Mouse (Mus musculus): Measurements from ENCODE around the gene Smarcb1. TPM values are rescaled to one million over a fixed set of nuclear protein-coding genes. Genes with fewer than 3 reads are reported as not detected.
"Not testable (repeated sequence)": the region's sequence is repeated elsewhere in the genome, so short reads cannot be mapped to it uniquely, and the experiment has no call there.

Gene Smarcb1
- polyA plus RNA-seq, 1 experiment from 2014 or later: 264 TPM

GRCm38 (mm10) chr10:75861587-75861986 lies 59.8 kb downstream of the Smarcb1 start:
- no peak overlapping the region for H3K27ac ChIP-seq
- peaks cover 27% of the 10 kb centered on the region for H3K4me1 ChIP-seq (replicated peaks)
- no peaks in the 10 kb centered on the region for H3K27me3 ChIP-seq
- WGBS: 90% methylated on average over 5 of the region's 5 CpGs
- ATAC-seq (ENCODE audit: insufficient number of reproducible peaks, insufficient read depth, low FRiP score, low TSS enrichment, low read depth): no peak
- H3K4me3 ChIP-seq (replicated peaks): no peak overlapping the region
- 0 out of 2 replicates have a peak, but pooled peaks cover 3% of the 10 kb centered on the region for H3K9me3 ChIP-seq
- no peak overlapping the region for H3K4me2 ChIP-seq
- H3K9ac ChIP-seq (replicated peaks): no peak overlapping the region
- peaks cover 22% of the 10 kb centered on the region for H3K36me3 ChIP-seq

- no peak for ATAC-seq (ENCODE audit: insufficient number of reproducible peaks, insufficient read depth, low FRiP score, low TSS enrichment, low read depth)
- 32% methylated on average over 7 of the region's 7 CpGs for WGBS
- H3K9ac ChIP-seq (replicated peaks): no peak overlapping the region
- 0 out of 2 replicates have a peak, but pooled peaks cover 3% of the 10 kb centered on the region for H3K9me3 ChIP-seq
- H3K27me3 ChIP-seq: no peaks in the 10 kb centered on the region
- peaks cover 24% of the 10 kb centered on the region for H3K36me3 ChIP-seq
- peak overlapping the region; percentile 97 for H3K27ac ChIP-seq
- peaks cover 27% of the 10 kb centered on the region for H3K4me1 ChIP-seq (replicated peaks)
- H3K4me2 ChIP-seq: peak overlapping the region; percentile 81
- H3K4me3 ChIP-seq (replicated peaks): peak overlapping the region; percentile 72; the same call in 1 of the 2 replicates
Observed at GRCm38 (mm10) chr10:75860746-75861145, 60.7 kb downstream of the Smarcb1 start.

- peaks cover 24% of the 10 kb centered on the region for H3K36me3 ChIP-seq
- peak within 1 kb of the TSS; percentile 91 for H3K9ac ChIP-seq (replicated peaks)
- under 1% methylated on average over 45 of the region's 46 CpGs for WGBS
- peaks cover 27% of the 10 kb centered on the region for H3K4me1 ChIP-seq (replicated peaks)
- H3K4me3 ChIP-seq (replicated peaks): peak within 1 kb of the TSS; percentile 72
- H3K27ac ChIP-seq: peak within 1 kb of the TSS; percentile 97
- peak within 1 kb of the TSS; percentile 81 for H3K4me2 ChIP-seq
- H3K27me3 ChIP-seq, H3K9me3 ChIP-seq: not testable (repeated sequence)
- ATAC-seq (ENCODE audit: insufficient number of reproducible peaks, insufficient read depth, low FRiP score, low TSS enrichment, low read depth): peak; percentile 94
Observed at GRCm38 (mm10) chr10:75859786-75860470, 61.5 kb downstream of the Smarcb1 start, which contains the start of gene Mif. Gene Mif, minus strand, starts transcription at chr10:75860240.

- H3K27me3 ChIP-seq: no peaks in the 10 kb centered on the region
Observed at GRCm38 (mm10) chr10:75859107-75859746, 62.2 kb downstream of the Smarcb1 start.

GRCm38 (mm10) chr10:75857598-75857997 lies 63.8 kb downstream of the Smarcb1 start:
- Histone ChIP-seq H3K4me2 (no peak overlapping the region), H3K27me3 (no peaks in the 10 kb centered on the region), H3K4me1 (replicated peaks) (peaks cover 27% of the 10 kb centered on the region), H3K9me3 (0 out of 2 replicates have a peak, but pooled peaks cover 3% of the 10 kb centered on the region), H3K4me3 (replicated peaks) (no peak overlapping the region), H3K36me3 (peaks cover 24% of the 10 kb centered on the region), H3K27ac (0 out of 2 replicates have a peak overlapping the region, but pooled peaks have one; percentile 12), H3K9ac (replicated peaks) (no peak overlapping the region)
- no peak for ATAC-seq (ENCODE audit: insufficient number of reproducible peaks, insufficient read depth, low FRiP score, low TSS enrichment, low read depth)
- 98% methylated on average over 4 of the region's 4 CpGs for WGBS

More at GRCm38 (mm10) chr10:75859107-75859746, 62.2 kb downstream of the Smarcb1 start:
- Histone ChIP-seq H3K36me3 (peaks cover 24% of the 10 kb centered on the region), H3K4me3 (replicated peaks) (peak overlapping the region; percentile 72), H3K27ac (peak overlapping the region; percentile 97), H3K4me2 (peak overlapping the region; percentile 81), H3K9ac (replicated peaks) (peak overlapping the region; percentile 91), H3K9me3 (0 out of 2 replicates have a peak, but pooled peaks cover 3% of the 10 kb centered on the region), H3K4me1 (replicated peaks) (peaks cover 27% of the 10 kb centered on the region)
- peak; percentile 52 for ATAC-seq (ENCODE audit: insufficient number of reproducible peaks, insufficient read depth, low FRiP score, low TSS enrichment, low read depth)
- WGBS: under 1% methylated on average over 27 of the region's 27 CpGs

GRCm38 (mm10) chr10:75856976-75857375 lies 64.4 kb downstream of the Smarcb1 start:
- no peak overlapping the region for H3K9ac ChIP-seq (replicated peaks)
- no peak for ATAC-seq (ENCODE audit: insufficient number of reproducible peaks, insufficient read depth, low FRiP score, low TSS enrichment, low read depth)
- 85% methylated on average over 3 of the region's 3 CpGs for WGBS

GRCm38 (mm10) chr10:75856155-75856907 lies 65.1 kb downstream of the Smarcb1 start:
- ATAC-seq (ENCODE audit: insufficient number of reproducible peaks, insufficient read depth, low FRiP score, low TSS enrichment, low read depth): no peak
- no peaks in the 10 kb centered on the region for H3K9me3 ChIP-seq
- no peak overlapping the region for H3K27ac ChIP-seq
- H3K27me3 ChIP-seq: no peaks in the 10 kb centered on the region
- H3K9ac ChIP-seq (replicated peaks): no peak overlapping the region
- H3K4me1 ChIP-seq (replicated peaks): peaks cover 34% of the 10 kb centered on the region
- no peak overlapping the region for H3K4me3 ChIP-seq (replicated peaks)
- 76% methylated on average over 11 of the region's 11 CpGs for WGBS
- H3K36me3 ChIP-seq: peaks cover 24% of the 10 kb centered on the region
- H3K4me2 ChIP-seq: no peak overlapping the region

More at GRCm38 (mm10) chr10:75856976-75857375, 64.4 kb downstream of the Smarcb1 start:
- Histone ChIP-seq H3K4me3 (replicated peaks) (no peak overlapping the region), H3K4me2 (no peak overlapping the region), H3K27ac (no peak overlapping the region), H3K9me3 (0 out of 2 replicates have a peak, but pooled peaks cover under 1% of the 10 kb centered on the region), H3K27me3 (no peaks in the 10 kb centered on the region), H3K4me1 (replicated peaks) (peaks cover 29% of the 10 kb centered on the region), H3K36me3 (peaks cover 24% of the 10 kb centered on the region)

GRCm38 (mm10) chr10:75855416-75855981 lies 65.9 kb downstream of the Smarcb1 start:
- no peaks in the 10 kb centered on the region for H3K9me3 ChIP-seq
- H3K36me3 ChIP-seq: peaks cover 24% of the 10 kb centered on the region
- H3K4me1 ChIP-seq (replicated peaks): peaks cover 32% of the 10 kb centered on the region
- H3K4me3 ChIP-seq (replicated peaks): no peak overlapping the region
- H3K4me2 ChIP-seq: no peak overlapping the region
- no peak overlapping the region for H3K9ac ChIP-seq (replicated peaks)
- ATAC-seq (ENCODE audit: insufficient number of reproducible peaks, insufficient read depth, low FRiP score, low TSS enrichment, low read depth): no peak
- WGBS: 90% methylated on average over 15 of the region's 15 CpGs
- H3K27ac ChIP-seq: no peak overlapping the region
- no peaks in the 10 kb centered on the region for H3K27me3 ChIP-seq

- Histone ChIP-seq H3K36me3 (peaks cover 24% of the 10 kb centered on the region), H3K27me3 (no peaks in the 10 kb centered on the region), H3K9me3 (no peaks in the 10 kb centered on the region), H3K4me3 (replicated peaks) (no peak overlapping the region), H3K27ac (no peak overlapping the region), H3K4me1 (replicated peaks) (peaks cover 31% of the 10 kb centered on the region), H3K4me2 (no peak overlapping the region), H3K9ac (replicated peaks) (no peak overlapping the region)
- 84% methylated on average over 6 of the region's 6 CpGs for WGBS
- ATAC-seq (ENCODE audit: insufficient number of reproducible peaks, insufficient read depth, low FRiP score, low TSS enrichment, low read depth): no peak
Observed at GRCm38 (mm10) chr10:75854791-75855190, 66.6 kb downstream of the Smarcb1 start.

- Histone ChIP-seq H3K4me1 (replicated peaks) (peaks cover 29% of the 10 kb centered on the region), H3K36me3 (peaks cover 24% of the 10 kb centered on the region), H3K9ac (replicated peaks) (no peak overlapping the region), H3K27ac (no peak overlapping the region), H3K4me2 (no peak overlapping the region), H3K9me3 (no peaks in the 10 kb centered on the region), H3K4me3 (replicated peaks) (no peak overlapping the region), H3K27me3 (no peaks in the 10 kb centered on the region)
- WGBS: 40% methylated on average over 5 of the region's 5 CpGs
- ATAC-seq (ENCODE audit: insufficient number of reproducible peaks, insufficient read depth, low FRiP score, low TSS enrichment, low read depth): no peak
Observed at GRCm38 (mm10) chr10:75854096-75854495, 67.3 kb downstream of the Smarcb1 start.

Measured in limb, embryonic 12.5 days (tissue).